7 mouse cellular contexts compared by ENCODE assay signal in the genomic region with DNA sequence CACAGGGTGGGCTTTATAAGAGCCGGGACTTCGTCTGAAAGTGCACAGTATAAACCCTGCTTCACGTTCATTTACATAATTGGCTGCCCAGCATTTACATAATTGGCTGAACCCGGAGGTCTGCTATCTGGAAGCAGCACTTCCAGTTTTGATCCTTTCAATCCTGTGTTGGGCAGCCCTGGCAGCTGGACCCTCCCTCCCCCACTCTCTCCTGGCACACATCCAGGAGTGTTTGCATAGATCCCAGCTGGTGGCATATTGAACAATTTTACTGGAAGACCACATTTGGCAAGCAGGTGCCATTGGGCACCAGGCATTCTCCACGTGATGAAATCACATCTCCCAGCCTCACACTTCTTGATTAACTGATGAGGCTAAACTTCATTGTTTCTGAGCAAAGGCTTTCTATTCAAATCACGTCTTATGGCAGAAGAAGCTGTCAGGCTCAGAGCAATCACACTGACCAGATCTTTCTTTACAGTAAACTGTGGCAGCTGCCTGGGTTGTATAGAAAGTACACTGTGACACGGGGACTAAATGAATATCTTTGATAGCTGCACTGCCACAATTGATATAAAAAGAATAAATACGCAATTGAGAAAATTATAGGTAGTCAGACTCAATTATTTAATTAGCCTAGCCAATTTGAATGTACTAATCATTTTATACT. TPM values are rescaled to one million over a fixed set of nuclear protein-coding genes. Genes with fewer than 3 reads are reported as not detected.
DNase-seq lines count a peak whose midpoint lies in the region; ATAC-seq and TF ChIP-seq lines count a peak whose summit lies in the region.

No protein-coding gene starts in this region.

- peaks cover 11% of the 10 kb centered on the region for H3K4me1 ChIP-seq in embryonic facial prominence, embryonic 13.5 days
- no peaks in the 10 kb centered on the region for H3K4me1 ChIP-seq in intestine, embryonic 15.5 days (replicated peaks)

- H3K9me3 ChIP-seq in embryonic facial prominence, embryonic 13.5 days: no peaks in the 10 kb centered on the region
- H3K9me3 ChIP-seq in intestine, embryonic 15.5 days: no peaks in the 10 kb centered on the region

- H3K36me3 ChIP-seq in embryonic facial prominence, embryonic 13.5 days: no peaks in the 10 kb centered on the region
- no peaks in the 10 kb centered on the region for H3K36me3 ChIP-seq in intestine, embryonic 15.5 days

- TF ChIP-seq CTCF in left cerebral cortex, adult 2 months (IDR thresholded peaks at IDR 0.05): no peak

- H3K27me3 ChIP-seq in embryonic facial prominence, embryonic 13.5 days: no peaks in the 10 kb centered on the region
- no peaks in the 10 kb centered on the region for H3K27me3 ChIP-seq in intestine, embryonic 15.5 days (replicated peaks)

- no peak overlapping the region for H3K4me3 ChIP-seq in embryonic facial prominence, embryonic 13.5 days
- H3K4me3 ChIP-seq in intestine, embryonic 15.5 days (replicated peaks): no peak overlapping the region
- H3K4me3 ChIP-seq in left cerebral cortex, adult 2 months: no peak overlapping the region

- peak; percentile 10 for DNase-seq in ovary, postnatal 36 days (ENCODE audit: low spot score)
- DNase-seq in ovary, adult 18-20 months (ENCODE audit: low spot score): no peak
- peak; percentile 50 to 52 for DNase-seq in left cerebral cortex, adult 2 months (ENCODE audit: extremely low spot score in 1 of 2, low spot score in 2 of 2)
- peak; percentile 99 for DNase-seq in retina, postnatal 1 day

- H3K27ac ChIP-seq in embryonic facial prominence, embryonic 13.5 days: no peak overlapping the region
- H3K27ac ChIP-seq in intestine, embryonic 15.5 days: no peak overlapping the region
- no peak overlapping the region for H3K27ac ChIP-seq in left cerebral cortex, adult 2 months

- 21% methylated on average over 8 of the region's 8 CpGs for WGBS in embryonic facial prominence, embryonic 13.5 days
- WGBS in intestine, embryonic 15.5 days: 36% methylated on average over 8 of the region's 8 CpGs

- ATAC-seq in embryonic facial prominence, embryonic 13.5 days (ENCODE audit: insufficient number of reproducible peaks, insufficient read depth, low FRiP score, low TSS enrichment, low read depth): 0 out of 2 replicates have a peak, but pooled peaks have one; percentile 37
- ATAC-seq in intestine, embryonic 15.5 days: peak; percentile 45; the same call in 1 of the 2 replicates
- no peak for ATAC-seq in inflammation-experienced regulatory T-cells, adult 6 months

- no peak overlapping the region for H3K9ac ChIP-seq in embryonic facial prominence, embryonic 13.5 days
- no peak overlapping the region for H3K9ac ChIP-seq in intestine, embryonic 15.5 days

- peak overlapping the region; percentile 45 for H3K4me2 ChIP-seq in embryonic facial prominence, embryonic 13.5 days
- H3K4me2 ChIP-seq in intestine, embryonic 15.5 days (replicated peaks): no peak overlapping the region

- intact Hi-C loops in left cerebral cortex, adult 2 months (cut with DNase I): loop anchor here (10.0 kb wide), 1 partner anchor 1716 kb away; no protein-coding TSS in a partner anchor

RNA-seq across cellular contexts. Expression of gene Ngly1, which starts 48.0 kb away (rescaled TPM):
- 40.2 and 43.2 TPM in 2 replicates for polyA plus RNA-seq in embryonic facial prominence, embryonic 13.5 days (2015; fragmentation: Nextera tagmentation; extraction: Ambion mirVana)
- polyA plus RNA-seq in intestine, embryonic 15.5 days (2015; fragmentation: Nextera tagmentation; extraction: Ambion mirVana): 34.1 and 36.7 TPM in 2 replicates
- total RNA-seq in left cerebral cortex, adult 2 months (2021): 10 to 100 TPM; 26.9 to 28.8 TPM
- polyA plus RNA-seq in inflammation-experienced regulatory T-cells, adult 6 months (2017; shearing (Covaris generic)): 100 to 1,000 TPM in 1 of 3 experiments, 10 to 100 TPM in 2; 78.7 to 102 (median 93.2) TPM

RNA-seq across cellular contexts. Expression of gene Oxsm, which starts 48.5 kb away (rescaled TPM):
- polyA plus RNA-seq in embryonic facial prominence, embryonic 13.5 days (2015; fragmentation: Nextera tagmentation; extraction: Ambion mirVana): 1.5 and 2.0 TPM in 2 replicates
- 3.7 TPM in 2 replicates for polyA plus RNA-seq in intestine, embryonic 15.5 days (2015; fragmentation: Nextera tagmentation; extraction: Ambion mirVana)
- 10 to 100 TPM; 10.1 to 10.4 TPM for total RNA-seq in left cerebral cortex, adult 2 months (2021)
- 1 to 10 TPM; 4.4 to 6.8 (median 5.6) TPM for polyA plus RNA-seq in inflammation-experienced regulatory T-cells, adult 6 months (2017; shearing (Covaris generic))
